Mouse (Mus musculus) myocyte (in vitro differentiated cells): ENCODE data around the gene Coro2a.

Experiments used
- MAX ChIP-seq: IDR thresholded peaks from one replicate; pipeline ENCODE4 v1.6.1; 2011; ENCODE audit warnings: low read depth, mild to moderate bottlenecking, control low read depth
- MYOG ChIP-seq, 3 experiments: IDR thresholded peaks; one replicate each; pipeline ENCODE4 v1.6.1; 2011; ENCODE audit warnings: control low read depth in 2 of 3, low read depth in 2 of 3, mild to moderate bottlenecking in 2 of 3; ENCODE audit not compliant: insufficient read length in 2 of 3, control insufficient read depth in 1 of 3, insufficient read depth in 1 of 3
- POLR2A ChIP-seq: IDR thresholded peaks from one replicate; pipeline ENCODE4 v1.6.1; 2011; ENCODE audit warnings: low read depth, mild to moderate bottlenecking, control low read depth, moderate library complexity; ENCODE audit not compliant: insufficient read length
- SRF ChIP-seq: IDR thresholded peaks from one replicate; pipeline ENCODE4 v1.6.1; 2011; ENCODE audit warnings: low read depth; ENCODE audit not compliant: control insufficient read depth, insufficient read length
- TCF12 ChIP-seq: IDR thresholded peaks from one replicate; pipeline ENCODE4 v1.6.1; 2011; ENCODE audit warnings: mild to moderate bottlenecking, control low read depth; ENCODE audit not compliant: poor library complexity, insufficient read depth, severe bottlenecking
- USF1 ChIP-seq: IDR thresholded peaks from one replicate; pipeline ENCODE4 v1.6.1; 2011; ENCODE audit warnings: low read depth, mild to moderate bottlenecking, control low read depth, moderate library complexity

- TF ChIP-seq TCF12: no peak
- no peak for TF ChIP-seq SRF
- TF ChIP-seq USF1: no peak
- TF ChIP-seq POLR2A: no peak
- TF ChIP-seq MAX: no peak
- TF ChIP-seq MYOG (IDR thresholded peaks at IDR 0.05; ENCODE audit: control insufficient read depth in 1 of 3, insufficient read depth in 1 of 3, insufficient read length in 2 of 3, low read depth in 2 of 3): no peak
These were observed 104.6 kb downstream of the Coro2a start for GRCm38 (mm10) chr4:46497286-46497892.
